Mouse (Mus musculus): ENCODE results near the gene Prep.

- no peak for TF ChIP-seq GATA1 (IDR thresholded peaks at IDR 0.05; ENCODE audit: borderline replicate concordance, low read length)
- TF ChIP-seq FLI1 (IDR thresholded peaks at IDR 0.05; ENCODE audit: low read length) = no peak
These were observed 65.4 kb downstream of the Prep start for GRCm38 (mm10) chr10:45132371-45132770.

All from megakaryocyte, embryonic 14.5 days (primary cell).